Mouse (Mus musculus) spleen, adult 12 weeks (tissue): Measurements from ENCODE around the gene Prepl.

Experiments
- DNase-seq: peaks from one replicate; pipeline ENCODE4 v3.0.0; 2022; ENCODE audit warnings: low spot score

Prepl gene

DNA sequence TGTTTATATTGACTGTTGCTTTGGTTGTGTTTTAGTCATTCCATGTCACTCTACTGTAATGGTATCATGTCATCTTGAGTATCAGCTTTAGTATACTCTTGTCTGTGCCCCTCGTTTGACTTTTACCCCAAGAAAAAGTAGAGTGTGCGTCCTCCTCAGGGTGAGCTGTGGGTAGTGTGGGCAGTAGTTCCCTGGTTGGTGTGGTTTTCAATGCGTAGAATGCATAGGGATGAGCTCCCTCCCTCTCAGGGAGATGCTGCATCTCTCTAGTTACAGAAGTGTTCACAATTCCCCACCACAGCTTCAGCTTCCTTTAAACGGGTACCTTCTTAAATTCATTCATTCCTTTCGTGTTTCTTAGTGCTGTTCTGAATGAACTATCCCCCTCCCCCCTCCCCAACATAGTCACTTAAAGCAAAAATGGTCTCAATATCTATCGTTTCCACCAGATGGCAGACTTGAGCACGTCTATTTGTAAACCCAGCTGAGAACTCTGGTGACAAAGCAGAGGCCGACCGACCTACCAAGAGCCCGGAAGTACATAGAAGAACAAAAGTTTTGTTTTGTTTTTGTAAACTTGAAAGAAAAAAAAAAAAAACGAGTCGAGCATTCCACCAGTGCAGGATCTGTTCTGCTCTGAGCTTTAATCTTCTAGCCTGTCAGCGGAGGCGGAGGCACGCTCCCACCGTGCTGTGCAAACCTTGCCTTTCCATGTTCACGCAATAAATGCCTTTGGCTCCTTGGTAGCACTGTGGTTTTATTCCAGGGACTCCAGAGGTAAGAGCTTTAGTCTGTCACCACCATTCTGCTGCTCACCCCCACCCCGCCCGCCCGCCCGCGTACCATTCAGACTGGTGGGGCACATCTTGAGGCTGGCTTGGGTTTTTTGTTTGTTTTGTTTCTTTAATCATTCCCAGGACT, 66.5 kb downstream of the Prepl start:
- DNase-seq = peak; percentile 14

GRCm38 (mm10) chr17:85020343-85020742, 69.7 kb downstream of the Prepl start:
- no peak for DNase-seq

- DNase-seq = no peak
These were observed 71.2 kb downstream of the Prepl start for GRCm38 (mm10) chr17:85018794-85019193.

DNA sequence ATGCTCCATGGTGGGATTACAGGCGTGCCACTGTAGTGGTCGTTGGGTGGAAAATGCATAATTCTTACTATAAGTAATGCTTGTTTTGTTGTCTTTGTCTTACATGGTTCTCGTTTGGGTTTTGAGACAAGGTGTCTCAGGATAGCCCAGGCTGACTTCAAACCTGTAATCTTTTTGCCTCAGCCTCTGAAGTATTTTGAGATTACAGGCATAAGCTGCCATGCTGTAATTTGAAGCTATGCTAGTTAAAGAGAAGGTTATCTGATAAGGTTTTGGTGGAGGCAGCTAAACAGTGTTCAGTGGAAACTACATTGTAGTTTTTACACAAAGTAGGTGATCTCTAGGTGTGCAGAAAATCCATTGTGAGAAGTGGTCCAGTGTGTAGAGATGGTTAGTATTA, 71.7 kb downstream of the Prepl start:
- no peak for DNase-seq

DNA sequence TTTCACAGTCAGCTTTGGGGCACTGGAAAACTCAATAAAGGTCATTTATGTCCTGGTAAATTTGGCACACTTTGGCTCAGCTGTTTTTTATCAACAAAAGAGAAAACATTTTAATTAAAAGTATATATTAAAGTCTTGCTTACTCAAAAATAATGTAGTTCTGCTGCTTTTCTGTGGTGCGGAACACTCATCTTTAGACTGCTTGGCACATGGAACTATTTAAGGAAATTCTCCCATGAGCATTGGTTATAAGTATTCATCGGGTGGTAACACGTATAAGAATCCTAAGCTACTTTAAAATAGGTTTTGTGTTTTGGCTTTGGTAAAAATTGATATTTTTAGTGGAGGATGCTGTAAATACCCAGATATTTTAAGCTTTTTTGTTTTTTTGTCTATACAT, 75.4 kb downstream of the Prepl start:
- no peak for DNase-seq

DNA sequence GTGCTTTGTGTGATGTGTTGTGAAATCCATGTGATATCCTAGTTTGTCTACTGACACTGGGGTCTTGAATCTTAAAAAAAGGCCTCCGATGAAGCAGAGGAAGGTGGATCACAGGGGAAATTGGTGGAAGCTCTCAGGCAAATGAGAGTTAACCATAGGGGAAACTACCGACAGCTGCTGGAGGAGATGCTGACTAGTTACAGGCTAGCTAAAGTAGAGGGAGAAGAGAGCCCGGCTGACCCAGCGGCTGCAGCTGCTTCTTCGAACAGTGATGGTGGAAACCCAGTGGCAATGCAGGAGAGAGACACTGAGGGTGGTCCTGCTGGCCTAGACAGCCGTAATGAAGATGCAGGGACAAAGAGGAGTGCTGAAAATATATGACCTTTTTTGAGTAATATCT, 76.6 kb downstream of the Prepl start:
- no peak for DNase-seq
